ENCODE assay signal across 17 mouse cellular contexts in the genomic region with DNA sequence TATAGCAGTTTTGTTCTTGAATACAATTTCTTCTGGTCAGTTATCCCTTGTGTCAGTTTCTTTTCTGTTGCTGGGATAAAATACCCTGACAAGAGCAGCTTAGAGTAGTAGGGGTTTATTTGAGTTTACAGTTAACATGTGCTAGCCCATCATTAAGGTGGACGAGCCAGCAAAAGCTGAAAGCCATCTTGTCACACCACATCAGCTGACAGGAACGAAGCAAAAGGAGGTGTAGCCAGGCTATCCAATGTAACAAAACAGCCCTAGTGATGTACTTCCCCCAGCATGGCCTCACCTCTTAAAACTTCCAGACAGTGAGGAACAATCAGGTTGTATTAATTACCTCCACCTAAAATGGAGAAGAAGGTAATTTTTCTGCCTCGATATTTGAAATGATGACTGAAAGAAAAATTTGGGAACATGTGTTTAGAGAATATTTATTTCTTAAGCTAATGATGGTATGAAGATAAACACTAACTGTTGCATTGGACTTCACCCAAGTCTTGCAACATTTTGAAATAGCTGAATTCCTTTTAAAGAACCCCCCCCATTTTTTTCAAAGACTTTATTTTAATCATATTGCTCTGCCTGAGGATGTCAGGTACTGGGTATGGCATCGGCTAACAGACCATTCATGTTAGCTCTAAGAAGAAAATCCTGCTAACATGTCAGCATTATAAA.
DNase-seq lines count a peak whose midpoint lies in the region; ATAC-seq and TF ChIP-seq lines count a peak whose summit lies in the region.
"Had no signal": no experiment of that assay in that cellular context is flagged by ENCODE, and none has a peak within 500 bp of the region (broad histone marks: within the 10 kb centered on the region; RNA-seq: fewer than 3 reads in every experiment).

No protein-coding gene starts in this region.

- TF ChIP-seq CTCF in heart, adult 2 months (IDR thresholded peaks at IDR 0.05) = no peak
- no peak for TF ChIP-seq CTCF in lung, embryonic 14.5 days (IDR thresholded peaks at IDR 0.05; ENCODE audit: low read depth)

- H3K9ac ChIP-seq in heart, adult 2 months (ENCODE audit: low read depth, low read length) = no peak overlapping the region
- no peak overlapping the region for H3K9ac ChIP-seq in lung, embryonic 14.5 days
- H3K9ac ChIP-seq in midbrain, embryonic 15.5 days = no peak overlapping the region
- H3K9ac ChIP-seq: embryonic facial prominence, embryonic 13.5 days; heart, embryonic 12.5 days; hindbrain, embryonic 15.5 days had no signal

- H3K4me1 ChIP-seq in heart, adult 2 months (ENCODE audit: control insufficient read depth, insufficient read depth, low read length) = peaks cover 5% of the 10 kb centered on the region
- H3K4me1 ChIP-seq in lung, embryonic 14.5 days (ENCODE audit: insufficient read depth) = peaks cover 12% of the 10 kb centered on the region
- H3K4me1 ChIP-seq in midbrain, embryonic 15.5 days = peaks cover 12% of the 10 kb centered on the region; the same call in 1 of the 2 replicates
- H3K4me1 ChIP-seq: hindbrain, embryonic 10.5 days had no signal

- no peaks in the 10 kb centered on the region; the same call in none of the 2 replicates for H3K36me3 ChIP-seq in heart, adult 2 months (ENCODE audit: control insufficient read depth, insufficient read depth, low read length)
- H3K36me3 ChIP-seq in lung, embryonic 14.5 days (ENCODE audit: insufficient read depth) = no peaks in the 10 kb centered on the region
- H3K36me3 ChIP-seq in midbrain, embryonic 15.5 days (replicated peaks) = no peaks in the 10 kb centered on the region
- H3K36me3 ChIP-seq: embryonic facial prominence, embryonic 13.5 days; forebrain, embryonic 10.5 days; heart, embryonic 12.5 days; hindbrain, embryonic 10.5 days; hindbrain, embryonic 15.5 days had no signal

- DNase-seq in heart, adult 11 months = peak; percentile 79
- no peak for DNase-seq in heart, adult 2 months
- peak; percentile 77 for DNase-seq in lung, embryonic 14.5 days
- DNase-seq in lung, postnatal 10 days = peak; percentile 39
- no peak for DNase-seq in adipocyte (ENCODE audit: low spot score)
- no peak for DNase-seq in adrenal gland, postnatal 25 days
- DNase-seq: adrenal gland, postnatal 10 days; cerebellum, adult 11-12 months; cerebellum, adult 9-10 months; cerebellum, postnatal 25 days had no signal

- H3K27me3 ChIP-seq in heart, adult 2 months (ENCODE audit: control insufficient read depth, insufficient read depth, low read length) = no peaks in the 10 kb centered on the region
- no peaks in the 10 kb centered on the region for H3K27me3 ChIP-seq in lung, embryonic 14.5 days (ENCODE audit: insufficient read depth, low read length)
- H3K27me3 ChIP-seq in midbrain, embryonic 15.5 days (replicated peaks) = no peaks in the 10 kb centered on the region
- H3K27me3 ChIP-seq: embryonic facial prominence, embryonic 13.5 days; heart, embryonic 12.5 days; hindbrain, embryonic 15.5 days had no signal

- H3K9me3 ChIP-seq in lung, embryonic 14.5 days (ENCODE audit: low read depth, low read length) = no peaks in the 10 kb centered on the region
- no peaks in the 10 kb centered on the region for H3K9me3 ChIP-seq in midbrain, embryonic 15.5 days
- H3K9me3 ChIP-seq: embryonic facial prominence, embryonic 13.5 days; forebrain, embryonic 10.5 days; heart, embryonic 12.5 days; hindbrain, embryonic 10.5 days; hindbrain, embryonic 15.5 days had no signal

- TF ChIP-seq EP300 in heart, adult 2 months (IDR thresholded peaks at IDR 0.05; ENCODE audit: insufficient read depth, low read depth, low read length) = no peak

- intact Hi-C loops in heart, adult 2 months (cut with DNase I) = loop anchor here (2.0 to 5.0 kb wide), 2 partner anchors 26 to 40 kb away; no protein-coding TSS in a partner anchor

- peaks cover 1% of the 10 kb centered on the region; the same call in 1 of the 2 replicates for H3K79me2 ChIP-seq in heart, adult 2 months (replicated peaks; ENCODE audit: control insufficient read depth, insufficient read depth, low read length)

- no peak overlapping the region for H3K27ac ChIP-seq in heart, adult 2 months
- H3K27ac ChIP-seq in lung, embryonic 14.5 days (ENCODE audit: low read depth) = no peak overlapping the region
- no peak overlapping the region for H3K27ac ChIP-seq in midbrain, embryonic 15.5 days
- H3K27ac ChIP-seq: embryonic facial prominence, embryonic 13.5 days; forebrain, embryonic 10.5 days; hindbrain, embryonic 10.5 days; hindbrain, embryonic 15.5 days had no signal

- no peak overlapping the region for H3K4me2 ChIP-seq in lung, embryonic 14.5 days
- H3K4me2 ChIP-seq in midbrain, embryonic 15.5 days = no peak overlapping the region
- H3K4me2 ChIP-seq: embryonic facial prominence, embryonic 13.5 days; heart, embryonic 12.5 days; hindbrain, embryonic 15.5 days had no signal

- ATAC-seq in lung, embryonic 14.5 days (ENCODE audit: insufficient read depth) = peak; percentile 59; the same call in 1 of the 2 replicates
- no peak for ATAC-seq in midbrain, embryonic 15.5 days (replicated peaks)
- ATAC-seq: forebrain, embryonic 14.5 days had no signal

- no peak for TF ChIP-seq POLR2A in heart, adult 2 months (IDR thresholded peaks at IDR 0.05; ENCODE audit: insufficient read depth, low read depth, low read length)

- WGBS in heart, adult 2 months = 79% methylated on average over 4 of the region's 4 CpGs
- WGBS in lung, embryonic 14.5 days = 45% methylated on average over 4 of the region's 4 CpGs
- WGBS in midbrain, embryonic 15.5 days = 84% methylated on average over 4 of the region's 4 CpGs

- H3K4me3 ChIP-seq in heart, adult 2 months = no peak overlapping the region
- no peak overlapping the region for H3K4me3 ChIP-seq in lung, embryonic 14.5 days (ENCODE audit: low read depth, low read length)
- no peak overlapping the region for H3K4me3 ChIP-seq in midbrain, embryonic 15.5 days
- H3K4me3 ChIP-seq: embryonic facial prominence, embryonic 13.5 days; forebrain, embryonic 10.5 days; heart, embryonic 12.5 days; hindbrain, embryonic 10.5 days; hindbrain, embryonic 15.5 days had no signal

Comparison
In these comparisons a context has a peak if more than half of its experiments do, and no peak if none do; other contexts are left out.
1. DNase-seq: peak in heart, adult 11 months (single experiment), lung, embryonic 14.5 days (single experiment) and lung, postnatal 10 days (single experiment); none in heart, adult 2 months (0 of 2), adipocyte (single experiment) and adrenal gland, postnatal 25 days (single experiment).